In the genomic region with DNA sequence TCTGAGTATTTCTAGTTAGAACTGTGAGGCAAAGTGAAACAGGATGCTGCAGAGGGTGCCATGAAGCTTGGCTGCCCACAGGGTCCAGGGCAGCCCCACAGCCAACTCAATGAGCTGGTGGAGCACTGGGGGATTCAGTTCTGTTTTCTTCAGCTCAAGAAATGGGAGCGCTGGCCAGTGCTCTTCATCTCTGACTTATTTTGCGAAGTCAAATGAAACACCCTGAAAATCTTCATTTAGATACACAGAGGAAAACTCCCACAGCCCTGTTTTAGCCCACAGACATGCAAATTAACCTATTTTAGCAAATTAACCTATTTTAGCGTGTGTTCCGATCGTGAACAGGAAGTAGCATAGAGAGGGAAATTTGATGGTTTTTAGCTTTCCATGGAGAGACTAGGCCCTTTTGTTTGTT, we compare ENCODE assay signal across 13 mouse cellular contexts. TPM values are rescaled to one million over a fixed set of nuclear protein-coding genes. Genes with fewer than 3 reads are reported as not detected.
A peak's percentile ranks its signal among the peaks of the same experiment; 100 is the strongest.
DNase-seq lines count a peak whose midpoint lies in the region; ATAC-seq and TF ChIP-seq lines count a peak whose summit lies in the region.
"Had no signal": no experiment of that assay in that cellular context is flagged by ENCODE, and none has a peak within 500 bp of the region (broad histone marks: within the 10 kb centered on the region; RNA-seq: fewer than 3 reads in every experiment).

No protein-coding gene starts in this region.

- H3K79me2 ChIP-seq in MEL (ENCODE audit: control insufficient read depth, insufficient read depth, low read length, poor library complexity): no peaks in the 10 kb centered on the region; the same call in 1 of the 2 replicates

- H3K4me3 ChIP-seq in heart, embryonic 14.5 days (ENCODE audit: control insufficient read depth in 1 of 2, insufficient read depth in 1 of 2, low read depth in 1 of 2, low read length in 2 of 2): no peak overlapping the region
- peak overlapping the region; percentile 43 to 48 for H3K4me3 ChIP-seq in MEL (ENCODE audit: control insufficient read depth in 1 of 2, insufficient read depth in 1 of 2, low read depth in 2 of 2, low read length in 2 of 2)
- H3K4me3 ChIP-seq in liver, embryonic 13.5 days (replicated peaks): no peak overlapping the region
- no peak overlapping the region for H3K4me3 ChIP-seq in forebrain, embryonic 16.5 days (replicated peaks; ENCODE audit: low read length)
- H3K4me3 ChIP-seq: myocyte had no signal

- TF ChIP-seq CTCF in MEL (IDR thresholded peaks at IDR 0.05 in 2 of 3, conservative IDR thresholded peaks at IDR 0.05 in 1 of 3; ENCODE audit: control insufficient read depth in 1 of 3, insufficient read depth in 1 of 3, low read depth in 2 of 3, low read length in 3 of 3, poor library complexity in 1 of 3, severe bottlenecking in 1 of 3): no peak

- no peak for ATAC-seq in heart, embryonic 14.5 days (ENCODE audit: insufficient number of reproducible peaks, insufficient read depth, low FRiP score, low read depth)
- no peak; the same call in 1 of the 2 replicates for ATAC-seq in liver, embryonic 13.5 days (ENCODE audit: low read depth)
- ATAC-seq in forebrain, embryonic 16.5 days: no peak
- ATAC-seq: hindbrain, postnatal 0 days had no signal

- peak in 1 of 2 experiments; percentile 6; a peak in 1 of 4 replicates for TF ChIP-seq EP300 in MEL (IDR thresholded peaks at IDR 0.05; ENCODE audit: low read depth in 1 of 2, low read length in 2 of 2)

- H3K36me3 ChIP-seq in heart, embryonic 14.5 days (ENCODE audit: control insufficient read depth, insufficient read depth, low read length): no peaks in the 10 kb centered on the region
- H3K36me3 ChIP-seq in MEL (ENCODE audit: control insufficient read depth in 1 of 2, insufficient read depth in 2 of 2, low read length in 2 of 2): peaks cover 0 to 67% of the 10 kb centered on the region in 2 experiments; a peak in 2 of 4 replicates
- no peaks in the 10 kb centered on the region for H3K36me3 ChIP-seq in liver, embryonic 13.5 days
- H3K36me3 ChIP-seq in forebrain, embryonic 16.5 days (ENCODE audit: control insufficient read depth, insufficient read depth): no peaks in the 10 kb centered on the region

- TF ChIP-seq POLR2A in MEL (IDR thresholded peaks at IDR 0.05; ENCODE audit: control insufficient read depth in 1 of 2, insufficient read depth in 1 of 2, low read depth in 1 of 2, low read length in 2 of 2, poor library complexity in 1 of 2): peak; percentile 0 to 23; a peak in 1 of 4 replicates

- no peaks in the 10 kb centered on the region for H3K9me3 ChIP-seq in heart, embryonic 14.5 days (ENCODE audit: control insufficient read depth, low read length)
- no peaks in the 10 kb centered on the region for H3K9me3 ChIP-seq in MEL (replicated peaks; ENCODE audit: insufficient read depth, low read length)
- H3K9me3 ChIP-seq in liver, embryonic 13.5 days (replicated peaks): no peaks in the 10 kb centered on the region
- no peaks in the 10 kb centered on the region for H3K9me3 ChIP-seq in forebrain, embryonic 16.5 days (ENCODE audit: control insufficient read depth, low read length)

- TF ChIP-seq RAD21 in MEL (IDR thresholded peaks at IDR 0.05; ENCODE audit: low read depth, low read length): no peak

- peak overlapping the region; percentile 34 for H3K4me2 ChIP-seq in heart, embryonic 14.5 days (ENCODE audit: low read length)
- peak overlapping the region; percentile 45 for H3K4me2 ChIP-seq in liver, embryonic 13.5 days
- H3K4me2 ChIP-seq in forebrain, embryonic 16.5 days (ENCODE audit: low read length): no peak overlapping the region

- WGBS in heart, embryonic 14.5 days: 93% methylated on average over 5 of the region's 5 CpGs
- WGBS in liver, embryonic 13.5 days (ENCODE audit: insufficient replicate concordance): 77% methylated on average over 5 of the region's 5 CpGs
- WGBS in forebrain, embryonic 16.5 days: 80% methylated on average over 5 of the region's 5 CpGs

- peaks cover 16 to 47% of the 10 kb centered on the region in 2 experiments for H3K4me1 ChIP-seq in heart, embryonic 14.5 days (ENCODE audit: control insufficient read depth in 2 of 2, insufficient read depth in 2 of 2, low read length in 2 of 2)
- H3K4me1 ChIP-seq in MEL (ENCODE audit: control insufficient read depth in 1 of 2, insufficient read depth in 2 of 2, low read length in 2 of 2): peaks cover 49 to 65% of the 10 kb centered on the region in 2 experiments
- peaks cover 41% of the 10 kb centered on the region for H3K4me1 ChIP-seq in liver, embryonic 13.5 days (replicated peaks)
- H3K4me1 ChIP-seq in forebrain, embryonic 16.5 days (replicated peaks; ENCODE audit: control insufficient read depth, insufficient read depth, low read length): peaks cover 9% of the 10 kb centered on the region

- peak overlapping the region; percentile 89 to 93 for H3K27ac ChIP-seq in heart, embryonic 14.5 days (replicated peaks in 1 of 2; ENCODE audit: control insufficient read depth in 1 of 2, insufficient read depth in 1 of 2, low read depth in 2 of 2, low read length in 2 of 2)
- peak overlapping the region; percentile 94 for H3K27ac ChIP-seq in MEL (ENCODE audit: control insufficient read depth, low read depth, low read length)
- H3K27ac ChIP-seq in liver, embryonic 13.5 days: peak overlapping the region; percentile 35; the same call in 1 of the 2 replicates
- H3K27ac ChIP-seq in forebrain, embryonic 16.5 days (ENCODE audit: low read length): no peak overlapping the region
- H3K27ac ChIP-seq: hindbrain, postnatal 0 days; macrophage had no signal

- no peak for DNase-seq in heart, adult 9 months (ENCODE audit: low spot score in 2 of 2)
- peak; percentile 89 for DNase-seq in A20 (ENCODE audit: low read depth, low spot score)
- DNase-seq in MEL (ENCODE audit: low read depth, low spot score): peak; percentile 83
- DNase-seq in liver, embryonic 13.5 days: no peak
- DNase-seq in urinary bladder, postnatal 36 days (ENCODE audit: low spot score in 2 of 2): no peak
- DNase-seq in kidney, postnatal 10 days: no peak
- DNase-seq: gastrocnemius, postnatal 10 days; thymus, adult 18-20 months had no signal

- H3K27me3 ChIP-seq in heart, embryonic 14.5 days (ENCODE audit: control insufficient read depth, insufficient read depth, low read length): no peaks in the 10 kb centered on the region
- no peaks in the 10 kb centered on the region for H3K27me3 ChIP-seq in MEL (ENCODE audit: control insufficient read depth in 1 of 2, insufficient read depth in 2 of 2, low read length in 2 of 2)
- H3K27me3 ChIP-seq in liver, embryonic 13.5 days: no peaks in the 10 kb centered on the region
- no peaks in the 10 kb centered on the region for H3K27me3 ChIP-seq in forebrain, embryonic 16.5 days (replicated peaks; ENCODE audit: control insufficient read depth, insufficient read depth, low read length)

- peak overlapping the region; percentile 46 for H3K9ac ChIP-seq in heart, embryonic 14.5 days (ENCODE audit: low read length)
- H3K9ac ChIP-seq in MEL (ENCODE audit: control insufficient read depth, low read depth, low read length, poor library complexity, severe bottlenecking): peak overlapping the region; percentile 69
- H3K9ac ChIP-seq in liver, embryonic 13.5 days: no peak overlapping the region
- no peak overlapping the region for H3K9ac ChIP-seq in forebrain, embryonic 16.5 days (replicated peaks; ENCODE audit: low read depth, low read length)

TF ChIP-seq in MEL, 35 proteins besides CTCF, POLR2A, EP300 and RAD21:
- TF ChIP-seq ZKSCAN1 (IDR thresholded peaks at IDR 0.05; ENCODE audit: low read depth, low read length) (no peak), MAFK (IDR thresholded peaks at IDR 0.05; ENCODE audit: borderline replicate concordance, low read depth, low read length) (no peak), MEF2A (IDR thresholded peaks at IDR 0.05; ENCODE audit: extremely low read depth, insufficient replicate concordance, low read depth, low read length, poor library complexity, severe bottlenecking) (no peak), TAL1 (IDR thresholded peaks at IDR 0.05; ENCODE audit: low read length) (no peak), JUND (IDR thresholded peaks at IDR 0.05; ENCODE audit: low read depth, low read length) (no peak), CHD1 (IDR thresholded peaks at IDR 0.05; ENCODE audit: low read depth, low read length) (no peak), ZMIZ1 (IDR thresholded peaks at IDR 0.05; ENCODE audit: low read depth, low read length) (no peak), GATA1 (IDR thresholded peaks at IDR 0.05; ENCODE audit: low read depth, low read length) (0 out of 2 replicates have a peak, but pooled peaks have one; percentile 16), KAT2A (conservative IDR thresholded peaks at IDR 0.05; ENCODE audit: low read depth, low read length) (no peak), BHLHE40 (IDR thresholded peaks at IDR 0.05; ENCODE audit: borderline replicate concordance, low read depth, low read length) (no peak), POLR2AphosphoS2 (IDR thresholded peaks at IDR 0.05; ENCODE audit: low read length) (no peak), NELFE (IDR thresholded peaks at IDR 0.05; ENCODE audit: low read depth, low read length) (no peak), ZNF384 (IDR thresholded peaks at IDR 0.05; ENCODE audit: low read depth, low read length) (no peak), POLR2AphosphoS5 (IDR thresholded peaks at IDR 0.05; ENCODE audit: borderline replicate concordance, low read depth, low read length) (no peak), GABPA (IDR thresholded peaks at IDR 0.05; ENCODE audit: low read depth, low read length) (no peak), ELF1 (IDR thresholded peaks at IDR 0.05; ENCODE audit: low read depth, low read length) (peak; percentile 56; the same call in 1 of the 2 replicates), TCF12 (IDR thresholded peaks at IDR 0.05; ENCODE audit: low read depth, low read length) (no peak), MYC (IDR thresholded peaks at IDR 0.05; ENCODE audit: low read depth, low read length) (0 out of 2 replicates have a peak, but pooled peaks have one; percentile 30), SIN3A (IDR thresholded peaks at IDR 0.05; ENCODE audit: low read length) (no peak), MAX (IDR thresholded peaks at IDR 0.05; ENCODE audit: low read length) (no peak), MAZ (IDR thresholded peaks at IDR 0.05; ENCODE audit: low read depth, low read length) (no peak), MYB (IDR thresholded peaks at IDR 0.05; ENCODE audit: low read depth, low read length) (no peak), MXI1 (IDR thresholded peaks at IDR 0.05; ENCODE audit: low read depth, low read length) (no peak)

RNA-seq across cellular contexts. Expression of gene Slc38a2, which starts 45.4 kb away (rescaled TPM):
- polyA plus RNA-seq in heart, embryonic 14.5 days (2014; fragmentation: Nextera tagmentation; extraction: Ambion mirVana): 191 TPM in 2 replicates
- 80.6 and 150 TPM in 2 replicates for total RNA-seq in MEL (2012; rRNA removed)
- polyA plus RNA-seq in MEL (2012; ENCODE audit: insufficient read depth in 1 of 2, insufficient read length in 2 of 2, low read depth in 1 of 2, low replicate concordance in 2 of 2, missing spikeins in 1 of 2): 100 to 1,000 TPM; 177 to 590 TPM
- 33.8 and 45.3 TPM in 2 replicates for polyA plus RNA-seq in liver, embryonic 13.5 days (2015; fragmentation: Nextera tagmentation; extraction: Ambion mirVana)
- 161 and 200 TPM in 2 replicates for polyA plus RNA-seq in forebrain, embryonic 16.5 days (2015; fragmentation: Nextera tagmentation; extraction: Ambion mirVana)

Comparison
In these comparisons a context has a peak if more than half of its experiments do, and no peak if none do; other contexts are left out.
1. H3K4me3 ChIP-seq: peak in MEL (2 of 2); none in heart, embryonic 14.5 days (0 of 2), liver, embryonic 13.5 days (single experiment) and forebrain, embryonic 16.5 days (single experiment).
2. H3K9ac ChIP-seq: peak in heart, embryonic 14.5 days (single experiment) and MEL (single experiment); none in liver, embryonic 13.5 days (single experiment) and forebrain, embryonic 16.5 days (single experiment).
3. DNase-seq: peak in A20 (single experiment) and MEL (single experiment); none in heart, adult 9 months (0 of 2), liver, embryonic 13.5 days (single experiment), urinary bladder, postnatal 36 days (0 of 2) and kidney, postnatal 10 days (single experiment).